Mouse (Mus musculus) Patski (cell line): ENCODE results near the gene Kif1c. TPM values are rescaled to one million over a fixed set of nuclear protein-coding genes. Genes with fewer than 3 reads are reported as not detected.
A peak's percentile ranks its signal among the peaks of the same experiment; 100 is the strongest.

Source experiments
- ATAC-seq: fragments of 100-300 bp; one replicate; pipeline ENCODE4 v1.8.0; 2021
- CTCF ChIA-PET: fragments of 350-600 bp; sonication (Branson Sonifier 250); formaldehyde crosslinking; loops from one replicate; lab custom pipeline; 2022; ENCODE audit warnings: inconsistent platforms; lab: Charles Lee
- POLR2A ChIA-PET: fragments of 350-600 bp; sonication (Branson Sonifier 250); formaldehyde crosslinking; loops from one replicate; lab custom pipeline; 2022; ENCODE audit warnings: antibody characterized with exemption, inconsistent platforms; lab: Charles Lee
- DNase-seq: peaks from one replicate; pipeline ENCODE4 v3.0.0-alpha.2; 2011; ENCODE audit warnings: low read depth, low spot score
- H3K27me3 ChIP-seq: fragments of 371-371 bp; one replicate; pipeline ENCODE4 v1.5.1; 2021
- CTCF ChIP-seq: fragments of 100-300 bp; IDR thresholded peaks from one replicate; pipeline ENCODE4 v1.5.1; 2021
- in situ Hi-C: fragments of 300-500 bp; cut with MboI; formaldehyde crosslinking; loops from 3 replicates; pipeline ENCODE4 v1.11.1; 2018; ENCODE audit warnings: low pct_unique_long_range_greater_than_20kb, mixed read lengths
- polyA plus RNA-seq: library from polyadenylated mRNA; unstranded; gene quantifications from one replicate; pipeline ENCODE4 v1.2.3, GENCODE M21; 2021

The Kif1c gene
- polyA plus RNA-seq, 1 experiment from 2014 or later: 126 TPM

GRCm38 (mm10) chr11:70664741-70665140 is 35.6 kb upstream of the Kif1c start:
- ChIA-PET POLR2A (interaction anchor here (6.5 kb wide), 1 partner anchor 8 kb away, joined by 52 read pairs; the partner anchor contains the start of genes Eno3 and Pfn1), CTCF (no interaction called here)
- DNase-seq (no peak), ATAC-seq (no peak)
- in situ Hi-C loops: no loop called here
- H3K27me3 ChIP-seq: no peaks in the 10 kb centered on the region
- no peak for TF ChIP-seq CTCF

DNA sequence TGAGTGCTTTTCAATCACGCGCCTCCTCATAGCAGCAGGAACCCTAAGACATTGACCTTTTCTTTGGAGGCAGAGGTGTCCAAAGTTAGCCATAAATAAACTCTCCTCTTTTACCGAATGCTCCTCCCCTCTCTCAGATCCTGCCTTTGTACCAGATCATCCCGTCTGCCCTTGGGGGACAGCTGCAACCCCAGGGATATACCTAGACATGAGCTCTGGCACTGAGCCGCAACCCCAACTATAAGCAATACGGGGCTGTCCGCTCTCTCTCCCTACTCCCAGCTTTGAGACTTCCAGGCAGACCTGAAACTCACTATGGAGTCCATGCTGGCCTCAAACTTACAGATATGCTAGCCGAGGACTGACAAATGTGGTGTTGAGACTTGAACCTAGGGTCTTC is 33.7 kb upstream of the Kif1c start:
- POLR2A ChIA-PET: interaction anchor here (2.4 to 6.5 kb wide), 4 partner anchors 10 to 21 kb away, joined by 11 to 52 read pairs (median 18); partner anchors contain the start of genes Camta2, Eno3, Pfn1 and Rnf167
- TF ChIP-seq CTCF: no peak
- H3K27me3 ChIP-seq: no peaks in the 10 kb centered on the region
- DNase-seq (no peak), ATAC-seq (no peak)
- in situ Hi-C loops: no loop called here
- CTCF ChIA-PET: interaction anchor here (1.2 kb wide), 1 partner anchor 20 kb away, joined by 3 read pairs; the partner anchor contains the start of genes Rnf167 and Slc25a11

DNA sequence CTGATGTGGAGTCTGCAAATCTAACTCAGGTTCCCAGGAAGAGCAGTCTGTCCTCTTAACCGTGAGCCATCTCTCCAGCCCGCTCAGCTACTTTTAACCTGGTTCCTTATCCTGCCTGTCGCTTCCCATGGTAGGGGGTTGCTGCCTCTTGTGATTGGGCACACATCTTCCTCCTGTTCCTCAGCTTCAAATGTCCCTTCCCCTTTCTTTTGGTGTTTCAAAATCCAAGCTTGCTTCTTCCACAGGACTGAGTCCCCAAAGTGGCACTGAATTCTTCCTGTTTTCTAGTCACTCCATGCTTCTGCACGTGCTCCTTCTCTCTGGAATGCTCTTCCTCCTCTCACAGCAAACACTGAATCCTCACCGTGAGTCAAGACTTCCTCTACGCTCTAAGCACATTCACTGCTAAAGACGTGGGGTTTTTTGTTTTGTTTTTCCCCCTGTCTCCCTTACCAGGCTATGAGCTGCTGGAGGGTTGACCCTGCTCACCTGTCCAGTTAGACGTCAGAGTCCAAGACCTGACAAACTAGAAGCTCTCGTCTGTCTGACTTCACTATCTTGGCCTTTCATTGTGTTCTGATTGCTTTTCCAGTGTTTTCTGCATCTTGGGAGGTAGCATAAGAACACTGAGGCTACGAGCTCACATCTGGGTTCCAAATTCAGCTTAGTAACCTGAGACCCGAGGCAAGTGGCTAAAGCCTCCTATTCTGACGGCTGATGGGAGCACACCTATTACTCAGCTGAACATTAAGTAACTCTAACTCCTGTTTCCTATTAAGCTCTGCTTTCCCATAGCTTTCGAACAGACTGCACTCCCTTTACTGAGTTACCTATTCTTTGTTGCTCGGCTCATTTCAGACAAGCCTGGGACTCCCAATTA is 32.8 kb upstream of the Kif1c start:
- POLR2A ChIA-PET: interaction anchor here (0.6 to 6.5 kb wide), 6 partner anchors 10 to 41 kb away, joined by 3 to 52 read pairs (median 13); partner anchors contain the start of genes Camta2, Eno3, Pfn1 and Rnf167
- ATAC-seq (no peak), DNase-seq (no peak)
- no peak for TF ChIP-seq CTCF
- CTCF ChIA-PET: interaction anchor here (1.2 to 1.7 kb wide), 4 partner anchors 8 to 30 kb away, joined by 3 to 5 read pairs (median 4); partner anchors contain the start of genes Eno3, Rnf167 and Slc25a11
- H3K27me3 ChIP-seq: no peaks in the 10 kb centered on the region
- in situ Hi-C loops: no loop called here

- in situ Hi-C loops: no loop called here
- no peaks in the 10 kb centered on the region for H3K27me3 ChIP-seq
- POLR2A ChIA-PET: interaction anchor here (0.6 to 6.5 kb wide), 6 partner anchors 11 to 40 kb away, joined by 3 to 52 read pairs (median 13); partner anchors contain the start of genes Camta2, Eno3, Pfn1 and Rnf167
- DNase-seq: no peak
- CTCF ChIA-PET: interaction anchor here (0.9 to 1.7 kb wide), 5 partner anchors 9 to 29 kb away, joined by 3 to 7 read pairs (median 4); partner anchors contain the start of gene Eno3
- no peak for TF ChIP-seq CTCF
- ATAC-seq: no peak
Measured at GRCm38 (mm10) chr11:70668335-70668770, 32.0 kb upstream of the Kif1c start.

DNA sequence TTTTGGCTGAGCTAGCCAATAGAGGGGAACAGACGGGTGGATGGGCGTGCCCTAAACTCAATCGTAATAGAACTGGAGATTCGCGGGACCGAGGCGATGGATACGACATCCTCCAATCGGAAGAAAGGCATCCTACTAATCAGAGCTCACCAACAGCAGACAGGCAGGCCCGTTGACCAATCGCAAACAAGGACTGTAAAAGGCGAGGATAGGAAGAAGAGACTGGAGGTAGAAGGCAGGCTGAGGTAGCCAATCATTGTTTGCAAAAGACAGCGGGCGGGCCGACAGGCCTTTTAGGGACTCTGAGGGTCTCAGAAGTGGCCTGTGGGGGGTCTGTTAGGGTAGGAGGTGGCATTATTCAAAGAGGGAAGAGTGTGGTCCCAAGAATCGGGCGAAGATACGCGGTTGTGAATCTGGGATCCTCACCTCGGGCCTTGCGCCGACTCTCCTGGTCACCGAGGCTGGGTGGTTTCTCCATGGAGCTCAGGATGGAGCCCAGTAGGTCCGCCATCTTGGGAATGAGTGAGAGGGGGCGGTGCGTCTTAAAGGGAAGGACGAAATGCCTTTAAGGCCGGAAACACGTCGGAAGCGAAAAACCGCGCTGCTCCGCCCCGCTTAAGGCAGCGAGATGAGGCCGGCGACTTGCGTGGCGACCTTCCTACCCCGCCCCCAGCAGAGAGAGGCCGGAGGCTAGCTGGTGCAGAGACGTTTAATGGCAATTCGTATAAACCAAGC is 31.4 kb upstream of the Kif1c start, which contains the start of gene Spag7:
Spag7 (minus strand) TSS at position 646 of the 735 bp plus-strand sequence.
- TF ChIP-seq CTCF: no peak
- ChIA-PET POLR2A (interaction anchor here (0.7 to 6.5 kb wide), 7 partner anchors 12 to 1299 kb away, joined by 3 to 52 read pairs (median 11); partner anchors contain the start of genes Camta2, Eno3, Pfn1 and Rnf167), CTCF (interaction anchor here (0.9 to 1.7 kb wide), 5 partner anchors 9 to 28 kb away, joined by 3 to 7 read pairs (median 4); partner anchors contain the start of gene Eno3)
- H3K27me3 ChIP-seq: no peaks in the 10 kb centered on the region
- ATAC-seq: peak; percentile 91
- in situ Hi-C loops: no loop called here
- peak; percentile 98 for DNase-seq

DNA sequence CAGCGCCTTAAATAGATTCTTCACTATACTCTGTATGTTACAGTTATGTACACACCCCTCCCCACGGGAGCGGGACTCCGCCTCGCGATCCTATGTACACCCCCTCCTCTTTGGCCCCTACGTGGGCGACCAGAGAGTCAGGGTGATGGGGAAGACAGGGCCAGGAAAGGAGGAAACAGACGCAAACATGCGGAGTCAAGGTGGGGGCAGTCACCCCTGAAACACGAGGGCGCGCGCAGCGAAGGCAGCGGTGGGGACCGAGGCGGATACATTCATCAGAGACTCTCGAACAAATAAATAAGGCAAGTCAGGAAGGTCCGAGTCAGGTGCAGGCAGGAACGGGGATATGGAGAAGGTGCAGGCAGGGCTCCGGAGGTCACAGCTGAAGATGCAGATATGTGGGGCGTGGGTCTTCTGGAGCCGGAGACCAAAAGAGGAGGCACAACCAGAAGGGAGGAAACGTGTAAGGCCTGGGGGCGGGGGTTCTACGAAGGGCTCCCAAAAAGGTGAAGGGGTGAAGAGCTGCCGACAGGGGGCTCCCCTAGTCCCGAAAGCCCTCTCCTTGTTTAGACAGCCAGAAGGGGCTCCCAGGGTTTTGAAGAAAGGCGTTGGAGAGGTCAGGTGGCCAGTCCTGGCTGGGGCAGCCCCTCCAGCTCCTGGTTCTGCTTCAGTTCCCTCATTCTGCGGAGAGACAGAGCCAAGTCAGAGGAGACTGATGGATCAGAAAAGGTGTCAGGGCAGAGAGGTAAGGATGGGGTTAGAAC is 30.6 kb upstream of the Kif1c start:
- ChIA-PET POLR2A (interaction anchor here (0.7 to 6.5 kb wide), 8 partner anchors 11 to 1299 kb away, joined by 3 to 52 read pairs (median 6); partner anchors contain the start of genes Eno3, Pfn1, Rnf167 and Slc25a11), CTCF (interaction anchor here (0.7 to 1.7 kb wide), 3 partner anchors 9 to 49 kb away, joined by 3 to 7 read pairs (median 3); no protein-coding TSS in a partner anchor)
- in situ Hi-C loops: no loop called here
- H3K27me3 ChIP-seq: no peaks in the 10 kb centered on the region
- no peak for DNase-seq
- no peak for ATAC-seq
- no peak for TF ChIP-seq CTCF

- ChIA-PET CTCF (interaction anchor here (1.3 kb wide), 1 partner anchor 11 kb away, joined by 4 read pairs; no protein-coding TSS in a partner anchor), POLR2A (interaction anchor here (1.0 to 6.5 kb wide), 5 partner anchors 10 to 22 kb away, joined by 3 to 52 read pairs (median 9); partner anchors contain the start of genes Eno3, Pfn1, Rnf167 and Slc25a11)
- TF ChIP-seq CTCF: no peak
- in situ Hi-C loops: no loop called here
- no peak for ATAC-seq
- no peaks in the 10 kb centered on the region for H3K27me3 ChIP-seq
- no peak for DNase-seq
Measured at GRCm38 (mm10) chr11:70670483-70670882, 29.9 kb upstream of the Kif1c start.

DNA sequence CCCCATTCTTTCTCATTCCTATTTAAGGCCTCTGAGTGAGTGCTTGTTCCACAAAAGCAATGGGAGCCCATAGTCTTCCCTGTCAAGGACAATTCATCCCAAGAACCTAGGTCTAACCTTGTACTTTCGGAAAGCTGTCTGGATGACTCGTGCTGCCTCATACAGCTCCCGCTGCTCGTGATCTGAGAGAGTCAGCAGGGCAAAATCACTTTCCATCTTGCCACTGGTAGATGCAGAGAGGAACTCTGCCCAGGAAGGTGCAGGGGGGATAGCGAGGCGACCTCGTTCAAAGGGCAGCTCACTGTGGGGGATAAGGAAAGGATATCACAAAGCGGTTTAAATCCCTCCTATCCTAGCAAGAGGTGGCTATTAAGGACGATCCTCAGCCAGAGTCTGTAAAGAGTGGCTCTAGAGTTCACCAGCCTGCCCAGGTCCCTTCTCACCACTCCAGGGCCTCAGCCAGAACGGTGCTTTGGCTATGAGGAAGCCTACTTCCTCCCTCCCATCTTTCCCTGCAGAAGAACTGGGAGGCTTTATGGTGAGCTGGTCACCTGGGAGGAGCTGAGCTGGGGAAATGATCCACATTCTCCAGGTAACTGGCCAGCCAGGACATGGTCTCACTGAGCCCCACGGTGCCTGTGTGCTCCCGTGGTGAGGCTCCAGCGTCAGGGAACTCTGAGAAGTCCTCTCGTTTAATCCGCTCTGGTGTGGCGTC is 28.9 kb upstream of the Kif1c start:
- ATAC-seq (no peak), DNase-seq (no peak)
- POLR2A ChIA-PET: interaction anchor here (1.4 to 2.1 kb wide), 2 partner anchors 10 to 15 kb away, joined by 6 to 9 read pairs; no protein-coding TSS in a partner anchor
- in situ Hi-C loops: no loop called here
- TF ChIP-seq CTCF: no peak
- H3K27me3 ChIP-seq: no peaks in the 10 kb centered on the region
- CTCF ChIA-PET: interaction anchor here (1.2 to 1.3 kb wide), 2 partner anchors 10 to 17 kb away, joined by 3 to 4 read pairs; partner anchors contain the start of gene Camta2
